Mouse (Mus musculus) T-helper 1 cell (primary cell): ENCODE measurements at regions not wholly inside any gene's neighbourhood (a gene's known extent, or its start where the extent isn't known, plus 50 kb on each side); places are given as distances from the start of the nearest gene placed in this dataset.

Experiments
- in situ Hi-C: fragments of 300-600 bp; cut with MboI, MseI; formaldehyde crosslinking; loops from one replicate; pipeline ENCODE4 v1.15.1; 2025; ENCODE audit warnings: high pct_unique_total_duplicates

DNA sequence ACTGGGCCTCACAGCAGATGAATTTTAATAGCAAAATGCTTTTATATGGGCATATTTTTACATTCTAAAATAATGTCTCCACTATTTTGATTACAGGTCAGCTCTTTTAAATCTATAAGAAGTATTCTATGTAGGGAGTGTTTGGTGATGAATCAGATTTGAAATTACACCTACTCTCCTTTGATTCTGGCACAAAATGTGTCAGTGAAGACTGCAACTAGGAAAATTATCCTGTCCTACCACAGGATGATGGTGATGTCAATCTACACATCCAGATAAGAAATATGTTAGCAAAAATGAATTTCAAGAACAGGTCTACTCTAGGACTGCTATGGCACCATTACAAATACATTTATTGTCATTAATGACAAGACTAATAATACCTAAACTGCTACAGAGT is 60.9 kb upstream of the Acyp2 start:
- in situ Hi-C loops: loop anchor here (10.0 kb wide), 1 partner anchor 1775 kb away; no protein-coding TSS in a partner anchor

DNA sequence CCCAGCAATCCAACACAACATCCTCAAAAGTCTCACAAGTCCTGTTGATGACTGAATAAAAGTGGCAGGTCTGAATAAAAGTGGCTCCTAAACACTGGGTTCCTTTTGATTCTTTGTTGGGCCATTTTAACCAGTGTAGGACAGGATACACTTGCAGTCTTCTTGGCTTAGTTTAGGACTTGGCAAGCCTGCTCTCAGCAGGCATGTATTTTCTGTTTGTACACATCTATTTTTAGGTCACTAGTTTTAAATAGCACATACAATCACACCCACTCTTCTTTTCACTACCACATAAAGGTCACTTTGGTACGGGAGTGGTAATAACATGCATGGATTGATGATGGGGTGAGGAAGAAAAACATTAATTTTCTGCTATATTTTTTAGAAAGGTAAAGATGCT is 50.7 kb upstream of the Psme4 start:
- in situ Hi-C loops: no loop called here
